Mouse (Mus musculus): ENCODE data around the gene Kcnn1.

- no peak for TF ChIP-seq CTCF (IDR thresholded peaks at IDR 0.05; ENCODE audit: low read depth, low read length)
- no peak for TF ChIP-seq POLR2A (IDR thresholded peaks at IDR 0.05; ENCODE audit: extremely low read depth, insufficient read depth, low read length)
Measured at GRCm38 (mm10) chr8:70821992-70822391, 41.1 kb downstream of the Kcnn1 start.
